Mouse (Mus musculus) right cerebral cortex, postnatal 36 days (tissue): Measurements from ENCODE around the gene Cope.

Source experiments
- DNase-seq, 2 experiments: peaks; one replicate each; pipeline ENCODE4 v3.0.0; 2022; ENCODE audit warnings: low spot score in 2 of 2, mixed read lengths in 1 of 2

Cope gene

GRCm38 (mm10) chr8:70309311-70309710 is 7.0 kb downstream of the Cope start:
- no peak for DNase-seq

- DNase-seq = no peak
These were observed 11.1 kb downstream of the Cope start for GRCm38 (mm10) chr8:70313399-70313798.

- DNase-seq = peak; percentile 76 to 84
These were observed 13.5 kb downstream of the Cope start, which contains the start of gene Cers1 for GRCm38 (mm10) chr8:70315624-70316510. Gene Cers1 (plus strand): TSS chr8:70315775.

DNA sequence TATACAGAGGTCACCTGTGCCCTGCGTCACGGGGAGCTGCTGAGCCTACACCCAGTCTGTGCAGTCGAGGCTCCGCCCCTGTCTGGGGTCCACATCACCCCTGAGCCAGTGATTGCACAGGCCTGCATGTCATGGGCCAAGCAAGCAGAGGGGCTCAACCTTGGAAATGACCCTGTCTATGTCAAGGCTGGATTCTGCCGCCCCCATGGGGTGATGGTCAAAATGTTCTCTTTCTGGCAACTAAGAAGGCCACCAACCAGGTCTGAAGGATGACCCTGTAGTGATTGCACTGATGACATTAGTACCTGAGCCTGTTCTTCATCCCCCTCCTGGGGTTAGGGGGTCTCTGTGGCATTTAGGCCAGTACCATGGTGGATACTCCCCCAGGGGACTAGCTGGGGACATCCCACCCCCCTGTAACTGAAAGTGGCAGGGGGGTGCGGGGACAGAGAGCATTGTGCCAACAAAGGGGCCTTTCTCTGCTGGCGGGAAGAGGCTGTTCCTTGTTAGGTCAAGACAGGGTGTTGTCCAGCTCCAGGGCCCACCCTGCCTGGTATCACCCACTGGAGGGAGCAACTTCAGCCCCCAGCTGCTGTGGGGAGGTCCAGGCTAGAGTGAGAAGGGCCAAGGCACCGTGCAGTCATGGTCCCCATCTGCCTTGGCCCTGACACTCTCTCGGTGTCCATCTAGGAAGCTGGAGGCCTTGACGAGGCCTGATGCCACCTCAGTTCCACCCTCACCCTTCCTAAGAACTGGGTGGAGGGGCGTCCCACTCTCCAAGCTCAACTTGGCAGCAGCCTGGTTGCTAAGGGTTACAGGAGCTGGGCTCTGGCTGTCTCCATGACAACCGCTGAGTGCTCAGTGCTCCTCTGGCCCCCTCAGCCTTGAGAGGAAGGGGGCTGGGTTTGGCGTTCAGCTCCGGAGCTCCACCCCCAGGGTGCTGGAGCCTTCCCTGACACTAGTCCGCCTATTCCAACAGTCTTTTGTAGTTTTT is 14.5 kb downstream of the Cope start:
- DNase-seq = peak; percentile 88 to 94

GRCm38 (mm10) chr8:70317872-70318271 is 15.6 kb downstream of the Cope start:
- no peak for DNase-seq

GRCm38 (mm10) chr8:70323716-70324115 is 21.4 kb downstream of the Cope start:
- DNase-seq = no peak

DNA sequence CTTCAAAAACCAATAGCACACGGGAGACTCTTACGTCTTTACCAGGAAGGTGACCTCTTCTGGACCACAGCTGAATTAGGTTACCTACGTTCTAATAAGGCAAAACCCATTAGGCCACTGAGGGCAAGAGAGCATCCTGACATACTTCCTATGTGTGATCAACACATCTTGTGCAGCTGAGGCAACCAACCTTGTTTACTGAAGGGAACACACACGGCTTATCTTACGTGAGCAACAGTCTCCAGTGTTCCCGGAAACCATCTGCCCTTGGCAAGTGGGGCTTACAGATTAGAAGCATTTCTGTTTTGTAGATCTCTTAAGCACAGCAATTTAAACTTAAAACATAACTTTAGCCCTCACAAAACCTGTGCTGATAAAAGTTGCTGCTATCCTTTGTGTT is 25.2 kb downstream of the Cope start:
- no peak for DNase-seq

- no peak for DNase-seq
These were observed 27.0 kb downstream of the Cope start, which contains the start of gene Gdf1 for GRCm38 (mm10) chr8:70329124-70329834. Gene Gdf1 (plus strand): TSS chr8:70329817.

GRCm38 (mm10) chr8:70329835-70330740 is 27.8 kb downstream of the Cope start:
- DNase-seq = no peak

DNA sequence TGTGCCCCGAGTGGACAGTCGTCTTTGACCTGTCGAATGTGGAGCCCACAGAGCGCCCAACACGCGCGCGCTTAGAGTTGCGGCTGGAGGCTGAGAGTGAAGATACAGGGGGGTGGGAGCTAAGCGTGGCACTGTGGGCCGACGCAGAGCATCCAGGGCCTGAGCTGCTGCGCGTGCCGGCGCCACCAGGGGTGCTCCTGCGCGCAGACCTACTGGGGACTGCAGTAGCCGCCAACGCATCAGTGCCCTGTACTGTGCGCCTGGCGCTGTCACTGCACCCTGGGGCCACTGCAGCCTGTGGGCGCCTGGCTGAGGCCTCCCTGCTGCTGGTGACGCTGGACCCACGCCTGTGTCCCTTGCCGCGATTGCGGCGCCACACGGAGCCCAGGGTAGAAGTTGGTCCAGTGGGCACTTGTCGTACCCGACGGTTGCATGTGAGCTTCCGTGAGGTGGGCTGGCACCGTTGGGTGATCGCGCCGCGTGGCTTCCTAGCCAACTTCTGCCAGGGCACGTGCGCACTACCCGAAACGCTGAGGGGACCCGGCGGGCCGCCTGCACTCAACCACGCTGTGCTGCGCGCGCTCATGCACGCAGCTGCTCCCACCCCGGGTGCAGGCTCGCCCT is 28.5 kb downstream of the Cope start:
- DNase-seq = peak; percentile 65 to 70

GRCm38 (mm10) chr8:70331526-70331925 is 29.2 kb downstream of the Cope start:
- no peak for DNase-seq

DNA sequence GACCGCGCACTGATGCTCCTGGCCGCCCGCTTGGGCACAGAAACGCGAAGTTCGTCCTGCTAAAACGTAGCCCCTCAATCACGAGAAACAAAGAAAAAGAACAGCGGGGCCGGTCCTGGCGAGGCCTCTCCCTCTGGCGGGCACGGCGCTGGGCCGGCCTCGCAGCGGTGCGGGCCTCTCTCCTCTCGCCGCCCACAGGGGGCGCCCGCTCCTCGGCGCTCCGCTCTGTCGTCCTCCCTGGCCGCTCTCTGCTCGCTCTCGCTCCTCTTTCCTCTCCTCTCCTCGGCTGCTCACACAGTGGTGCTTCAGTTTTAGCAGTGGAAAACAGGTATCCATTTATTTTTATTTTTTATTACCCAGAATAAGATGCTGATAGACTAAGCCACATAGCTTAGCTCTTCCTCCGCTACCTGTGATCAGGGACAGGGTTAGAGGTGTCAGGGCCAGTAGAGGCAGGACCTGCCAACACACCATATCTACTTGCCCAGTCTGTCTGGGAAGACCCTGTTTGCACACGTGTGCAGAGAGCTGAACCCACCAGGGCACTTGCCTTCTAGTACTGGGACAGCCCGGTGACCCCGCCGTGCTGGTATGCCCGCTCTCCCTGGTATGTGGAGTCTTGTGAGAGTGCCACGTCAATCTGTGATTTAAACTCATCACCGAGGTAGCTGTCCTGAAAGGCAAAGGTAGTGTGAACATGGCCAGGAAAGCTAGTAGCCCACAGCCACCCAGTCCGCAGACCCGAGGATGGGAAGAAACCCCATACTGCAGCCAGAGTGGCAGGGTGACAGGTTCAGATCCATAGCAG is 30.0 kb downstream of the Cope start:
- DNase-seq = no peak

- DNase-seq = no peak
These were observed 30.5 kb downstream of the Cope start for GRCm38 (mm10) chr8:70332878-70333202.

GRCm38 (mm10) chr8:70338931-70339330 is 36.6 kb downstream of the Cope start:
- no peak for DNase-seq

DNA sequence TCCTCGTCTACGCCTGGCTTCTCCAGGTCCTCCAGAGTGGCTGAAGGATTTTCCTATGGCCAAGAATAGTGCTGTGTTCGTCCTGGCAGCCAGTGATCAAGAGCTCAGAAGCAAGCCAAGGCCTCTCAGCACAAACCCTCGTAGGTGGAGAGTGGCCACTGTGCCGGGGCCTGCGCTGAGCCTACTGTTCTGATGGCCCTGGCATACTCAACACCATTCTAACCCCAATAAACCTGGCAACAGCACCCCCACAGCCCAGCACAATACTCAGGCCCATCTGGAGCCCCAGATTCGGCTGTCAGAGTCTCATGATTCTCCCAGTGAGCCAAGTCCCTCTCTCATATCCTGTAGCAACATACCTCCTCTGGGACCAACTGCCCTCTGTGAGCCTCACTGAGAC is 38.3 kb downstream of the Cope start:
- no peak for DNase-seq

- DNase-seq = no peak
These were observed 39.7 kb downstream of the Cope start for GRCm38 (mm10) chr8:70342007-70342406.

- no peak for DNase-seq
These were observed 40.8 kb downstream of the Cope start for GRCm38 (mm10) chr8:70343076-70343475.

DNA sequence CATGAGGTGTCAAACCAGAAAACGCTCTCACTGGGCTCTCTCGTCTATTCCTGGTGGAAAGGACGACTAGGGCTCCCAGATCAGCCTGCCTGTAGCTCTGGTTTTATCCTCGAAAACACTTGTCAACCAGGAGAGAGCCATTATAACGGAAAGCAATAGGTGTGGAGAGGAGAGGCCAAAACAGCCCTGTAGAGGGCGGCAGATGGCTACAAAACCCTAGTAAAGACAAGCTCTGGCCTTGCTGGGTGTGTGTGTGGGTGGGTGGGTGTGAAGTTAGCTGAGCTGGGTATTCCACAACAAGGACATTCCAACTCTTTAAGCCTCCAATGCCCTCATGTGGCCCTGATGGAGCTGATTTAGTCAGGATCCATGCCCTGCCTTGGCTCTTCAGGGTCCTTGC is 41.4 kb downstream of the Cope start:
- no peak for DNase-seq

GRCm38 (mm10) chr8:70344279-70344678 is 42.0 kb downstream of the Cope start:
- DNase-seq = no peak
